Mouse (Mus musculus): ENCODE results near the gene Camta2. TPM values are rescaled to one million over a fixed set of nuclear protein-coding genes. Genes with fewer than 3 reads are reported as not detected.

Gene Camta2
- total and polyA plus RNA-seq, 3 experiments = 3.5 to 25.4 (median 21.2) TPM

GRCm38 (mm10) chr11:70646259-70646555 lies 41.7 kb downstream of the Camta2 start:
- Histone ChIP-seq H3K36me3 (replicated peaks) (peaks cover 83% of the 10 kb centered on the region), H3K4me1 (ENCODE audit: insufficient read depth, low read depth, low read length) (peaks cover 71% of the 10 kb centered on the region), H3K4me3 (ENCODE audit: low read depth, low read length) (peak overlapping the region; percentile 80), H3K27me3 (ENCODE audit: insufficient read depth, low read length) (no peaks in the 10 kb centered on the region), H3K9me3 (replicated peaks) (no peaks in the 10 kb centered on the region)
- TF ChIP-seq POLR2AphosphoS5 (IDR thresholded peaks at IDR 0.05; ENCODE audit: insufficient replicate concordance, low read depth, low read length) (no peak), CTCF (IDR thresholded peaks at IDR 0.05; ENCODE audit: low read depth, low read length) (no peak), GATA2 (IDR thresholded peaks at IDR 0.05; ENCODE audit: borderline replicate concordance, low read depth, low read length) (no peak), GATA1 (IDR thresholded peaks at IDR 0.05; ENCODE audit: borderline replicate concordance, low read length) (no peak)
- ATAC-seq (ENCODE audit: extremely low read depth, insufficient number of reproducible peaks, low FRiP score, poor library complexity, severe bottlenecking) (no peak), DNase-seq (ENCODE audit: low spot score) (no peak)

- TF ChIP-seq CTCF (IDR thresholded peaks at IDR 0.05; ENCODE audit: low read depth, low read length) (no peak), GATA2 (IDR thresholded peaks at IDR 0.05; ENCODE audit: borderline replicate concordance, low read depth, low read length) (no peak), POLR2AphosphoS5 (IDR thresholded peaks at IDR 0.05; ENCODE audit: insufficient replicate concordance, low read depth, low read length) (no peak), TAL1 (conservative IDR thresholded peaks at IDR 0.05; ENCODE audit: low read depth, low read length) (no peak), GATA1 (IDR thresholded peaks at IDR 0.05; ENCODE audit: borderline replicate concordance, low read length) (no peak)
- ATAC-seq (ENCODE audit: extremely low read depth, insufficient number of reproducible peaks, low FRiP score, poor library complexity, severe bottlenecking) = no peak
- H3K9me3 ChIP-seq (replicated peaks) = no peaks in the 10 kb centered on the region
- H3K36me3 ChIP-seq (replicated peaks) = peaks cover 80% of the 10 kb centered on the region
- H3K4me1 ChIP-seq (ENCODE audit: insufficient read depth, low read depth, low read length) = peaks cover 71% of the 10 kb centered on the region
- H3K4me3 ChIP-seq (ENCODE audit: low read depth, low read length) = peak overlapping the region; percentile 80
- no peaks in the 10 kb centered on the region for H3K27me3 ChIP-seq (ENCODE audit: insufficient read depth, low read length)
- DNase-seq (ENCODE audit: low spot score) = no peak
Measured at GRCm38 (mm10) chr11:70645461-70646258, 42.2 kb downstream of the Camta2 start.

- DNase-seq (ENCODE audit: low spot score) = no peak
- peaks cover 72% of the 10 kb centered on the region for H3K4me1 ChIP-seq (ENCODE audit: insufficient read depth, low read depth, low read length)
- no peaks in the 10 kb centered on the region for H3K9me3 ChIP-seq (replicated peaks)
- no peaks in the 10 kb centered on the region for H3K27me3 ChIP-seq (ENCODE audit: insufficient read depth, low read length)
- H3K4me3 ChIP-seq (ENCODE audit: low read depth, low read length) = no peak overlapping the region; the same call in 1 of the 2 replicates
- TF ChIP-seq CTCF (IDR thresholded peaks at IDR 0.05; ENCODE audit: low read depth, low read length) (no peak), GATA1 (IDR thresholded peaks at IDR 0.05; ENCODE audit: borderline replicate concordance, low read length) (no peak), POLR2AphosphoS5 (IDR thresholded peaks at IDR 0.05; ENCODE audit: insufficient replicate concordance, low read depth, low read length) (no peak), GATA2 (IDR thresholded peaks at IDR 0.05; ENCODE audit: borderline replicate concordance, low read depth, low read length) (no peak), TAL1 (conservative IDR thresholded peaks at IDR 0.05; ENCODE audit: low read depth, low read length) (no peak)
- peaks cover 79% of the 10 kb centered on the region for H3K36me3 ChIP-seq (replicated peaks)
- no peak for ATAC-seq (ENCODE audit: extremely low read depth, insufficient number of reproducible peaks, low FRiP score, poor library complexity, severe bottlenecking)
Measured at GRCm38 (mm10) chr11:70644564-70645103, 43.3 kb downstream of the Camta2 start.

- DNase-seq (ENCODE audit: low spot score) = no peak
- H3K27me3 ChIP-seq (ENCODE audit: insufficient read depth, low read length) = no peaks in the 10 kb centered on the region
- ATAC-seq (ENCODE audit: extremely low read depth, insufficient number of reproducible peaks, low FRiP score, poor library complexity, severe bottlenecking) = no peak
- peaks cover 64% of the 10 kb centered on the region for H3K36me3 ChIP-seq (replicated peaks)
- peaks cover 73% of the 10 kb centered on the region for H3K4me1 ChIP-seq (ENCODE audit: insufficient read depth, low read depth, low read length)
- no peak overlapping the region for H3K4me3 ChIP-seq (ENCODE audit: low read depth, low read length)
- TF ChIP-seq POLR2AphosphoS5 (IDR thresholded peaks at IDR 0.05; ENCODE audit: insufficient replicate concordance, low read depth, low read length) = no peak
- TF ChIP-seq TAL1 (conservative IDR thresholded peaks at IDR 0.05; ENCODE audit: low read depth, low read length) = no peak
- no peak for TF ChIP-seq CTCF (IDR thresholded peaks at IDR 0.05; ENCODE audit: low read depth, low read length)
- no peak for TF ChIP-seq GATA1 (IDR thresholded peaks at IDR 0.05; ENCODE audit: borderline replicate concordance, low read length)
- TF ChIP-seq GATA2 (IDR thresholded peaks at IDR 0.05; ENCODE audit: borderline replicate concordance, low read depth, low read length) = no peak
- no peaks in the 10 kb centered on the region for H3K9me3 ChIP-seq (replicated peaks)
Measured at GRCm38 (mm10) chr11:70643051-70643450, 44.9 kb downstream of the Camta2 start.

- ATAC-seq (ENCODE audit: extremely low read depth, insufficient number of reproducible peaks, low FRiP score, poor library complexity, severe bottlenecking) (no peak), DNase-seq (ENCODE audit: low spot score) (no peak)
- Histone ChIP-seq H3K27me3 (ENCODE audit: insufficient read depth, low read length) (no peaks in the 10 kb centered on the region), H3K9me3 (replicated peaks) (no peaks in the 10 kb centered on the region), H3K36me3 (replicated peaks) (peaks cover 59% of the 10 kb centered on the region), H3K4me3 (ENCODE audit: low read depth, low read length) (no peak overlapping the region), H3K4me1 (ENCODE audit: insufficient read depth, low read depth, low read length) (peaks cover 80% of the 10 kb centered on the region)
- TF ChIP-seq CTCF (IDR thresholded peaks at IDR 0.05; ENCODE audit: low read depth, low read length) (no peak), GATA2 (IDR thresholded peaks at IDR 0.05; ENCODE audit: borderline replicate concordance, low read depth, low read length) (no peak), GATA1 (IDR thresholded peaks at IDR 0.05; ENCODE audit: borderline replicate concordance, low read length) (no peak), POLR2AphosphoS5 (IDR thresholded peaks at IDR 0.05; ENCODE audit: insufficient replicate concordance, low read depth, low read length) (no peak), TAL1 (conservative IDR thresholded peaks at IDR 0.05; ENCODE audit: low read depth, low read length) (no peak)
Measured at GRCm38 (mm10) chr11:70641241-70641640, 46.7 kb downstream of the Camta2 start.

GRCm38 (mm10) chr11:70639976-70640375 lies 47.9 kb downstream of the Camta2 start:
- DNase-seq (ENCODE audit: low spot score) (no peak), ATAC-seq (ENCODE audit: extremely low read depth, insufficient number of reproducible peaks, low FRiP score, poor library complexity, severe bottlenecking) (no peak)
- Histone ChIP-seq H3K9me3 (replicated peaks) (no peaks in the 10 kb centered on the region), H3K36me3 (replicated peaks) (peaks cover 47% of the 10 kb centered on the region), H3K27me3 (ENCODE audit: insufficient read depth, low read length) (no peaks in the 10 kb centered on the region), H3K4me1 (ENCODE audit: insufficient read depth, low read depth, low read length) (peaks cover 70% of the 10 kb centered on the region), H3K4me3 (ENCODE audit: low read depth, low read length) (no peak overlapping the region)
- TF ChIP-seq CTCF (IDR thresholded peaks at IDR 0.05; ENCODE audit: low read depth, low read length) (no peak), TAL1 (conservative IDR thresholded peaks at IDR 0.05; ENCODE audit: low read depth, low read length) (no peak), GATA1 (IDR thresholded peaks at IDR 0.05; ENCODE audit: borderline replicate concordance, low read length) (no peak), GATA2 (IDR thresholded peaks at IDR 0.05; ENCODE audit: borderline replicate concordance, low read depth, low read length) (no peak), POLR2AphosphoS5 (IDR thresholded peaks at IDR 0.05; ENCODE audit: insufficient replicate concordance, low read depth, low read length) (no peak)
